Mouse (Mus musculus) lung, postnatal 4 days (tissue): ENCODE measurements at regions not wholly inside any gene's neighbourhood (a gene's known extent, or its start where the extent isn't known, plus 50 kb on each side); places are given as distances from the start of the nearest gene placed in this dataset.

Experiments used
- DNase-seq, 2 experiments: peaks; one replicate each; pipeline ENCODE4 v3.0.0; 2021

- no peak for DNase-seq
These were observed 1899.9 kb upstream of the Slc39a10 start for GRCm38 (mm10) chr1:48792573-48792972.

GRCm38 (mm10) chr1:48753252-48753755 lies 1860.7 kb upstream of the Slc39a10 start:
- no peak for DNase-seq

- no peak for DNase-seq
These were observed 1840.9 kb upstream of the Slc39a10 start for GRCm38 (mm10) chr1:48733580-48733979.

GRCm38 (mm10) chr1:48708606-48709005 lies 1816.0 kb upstream of the Slc39a10 start:
- DNase-seq = peak; percentile 20 to 21
